Mouse (Mus musculus): Measurements from ENCODE around the gene Parp6. TPM values are rescaled to one million over a fixed set of nuclear protein-coding genes. Genes with fewer than 3 reads are reported as not detected.

Parp6 gene
- 13.3 and 14.9 TPM in 2 replicates for polyA plus RNA-seq (2015; fragmentation: Nextera tagmentation; extraction: Ambion mirVana)

DNA sequence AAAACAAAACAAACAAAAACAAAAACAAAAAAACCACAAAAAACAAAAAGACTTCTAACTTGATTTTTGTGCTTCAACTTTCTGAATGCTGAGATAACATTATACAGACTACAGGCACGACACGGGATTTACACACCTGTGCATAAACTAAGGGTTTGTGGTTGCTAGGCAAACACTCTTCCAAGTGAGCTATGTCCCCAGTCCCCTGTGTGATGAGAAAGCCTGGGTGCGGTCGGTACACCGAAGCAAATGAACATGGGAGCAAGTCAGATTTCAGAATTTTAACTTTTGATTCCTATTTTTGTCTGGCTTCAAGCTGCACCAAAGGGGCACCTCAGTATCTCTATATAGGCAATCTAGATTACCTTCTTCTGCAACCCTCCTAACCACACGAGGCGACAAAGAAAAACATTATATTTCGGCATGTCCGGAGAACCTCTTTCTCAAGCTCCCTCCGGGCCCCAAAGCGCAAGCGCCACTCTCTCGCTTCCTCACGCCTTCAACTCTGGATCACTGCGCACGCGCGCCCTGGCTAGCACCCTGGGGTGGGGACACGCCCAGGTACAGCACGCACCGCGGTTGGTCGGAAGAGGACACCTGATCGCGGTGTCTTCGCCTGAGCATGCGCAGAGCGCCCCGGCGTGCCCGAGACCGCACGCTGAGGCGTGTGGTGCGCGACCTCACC lies at the start of gene Parp6:
TSS of gene Parp6 (plus strand) at position 663 of the 685 bp plus-strand sequence.
- no peaks in the 10 kb centered on the region for H3K9me3 ChIP-seq (ENCODE audit: control insufficient read depth, low read length)

DNA sequence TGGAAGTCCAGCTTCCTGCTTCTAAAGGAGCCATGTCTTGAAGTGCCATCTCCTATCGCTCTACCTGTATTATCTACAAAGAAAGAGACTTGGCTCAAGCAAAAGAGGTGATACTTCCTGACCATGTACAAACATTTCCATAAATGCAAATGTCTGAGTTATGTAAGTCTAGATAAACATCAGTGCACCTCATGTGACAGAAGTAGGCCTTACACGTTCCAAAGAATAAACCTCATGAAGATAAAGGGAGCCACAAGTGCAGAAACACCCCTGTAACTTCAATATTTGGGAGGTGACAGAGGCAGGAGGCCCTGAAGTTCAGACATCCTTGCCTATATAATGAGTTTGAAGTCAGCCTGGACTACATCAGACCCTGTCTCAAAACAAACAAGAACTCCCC lies 45.2 kb upstream of the Parp6 start:
- no peak overlapping the region for H3K4me2 ChIP-seq (replicated peaks; ENCODE audit: low read depth)
- no peak overlapping the region for H3K4me3 ChIP-seq (ENCODE audit: low read depth, low read length)
- H3K36me3 ChIP-seq (ENCODE audit: control insufficient read depth, insufficient read depth, low read length): no peaks in the 10 kb centered on the region
- DNase-seq (ENCODE audit: low spot score) (no peak), ATAC-seq (ENCODE audit: low FRiP score, low TSS enrichment) (no peak)
- TF ChIP-seq CTCF (IDR thresholded peaks at IDR 0.05; ENCODE audit: low read depth) (no peak), EP300 (optimal IDR thresholded peaks at IDR 0.05) (no peak)
- H3K9me3 ChIP-seq (ENCODE audit: control insufficient read depth, low read length): no peaks in the 10 kb centered on the region
- no peaks in the 10 kb centered on the region for H3K27me3 ChIP-seq (ENCODE audit: control insufficient read depth, insufficient read depth, low read length)
- H3K4me1 ChIP-seq (replicated peaks; ENCODE audit: control insufficient read depth, insufficient read depth): no peaks in the 10 kb centered on the region
- no peak overlapping the region for H3K27ac ChIP-seq (replicated peaks)
- H3K9ac ChIP-seq (ENCODE audit: low read length): no peak overlapping the region
- WGBS: 70% methylated on average over 2 of the region's 2 CpGs

More for the DNA sequence above, at the start of gene Parp6:
- peak; percentile 99 for DNase-seq (ENCODE audit: low spot score)
- H3K4me2 ChIP-seq (replicated peaks; ENCODE audit: low read depth): peak within 1 kb of the TSS; percentile 75
- WGBS: under 1% methylated on average over 35 of the region's 36 CpGs
- peak within 1 kb of the TSS; percentile 86 for H3K9ac ChIP-seq (ENCODE audit: low read length)
- peak within 1 kb of the TSS; percentile 92 for H3K27ac ChIP-seq (replicated peaks)
- H3K36me3 ChIP-seq (ENCODE audit: control insufficient read depth, insufficient read depth, low read length): no peaks in the 10 kb centered on the region
- TF ChIP-seq EP300 (optimal IDR thresholded peaks at IDR 0.05) (no peak), CTCF (IDR thresholded peaks at IDR 0.05; ENCODE audit: low read depth) (peak; percentile 47)
- H3K27me3 ChIP-seq (ENCODE audit: control insufficient read depth, insufficient read depth, low read length): no peaks in the 10 kb centered on the region
- H3K4me3 ChIP-seq (ENCODE audit: low read depth, low read length): peak within 1 kb of the TSS; percentile 89
- no peaks in the 10 kb centered on the region for H3K4me1 ChIP-seq (replicated peaks; ENCODE audit: control insufficient read depth, insufficient read depth)
- ATAC-seq (ENCODE audit: low FRiP score, low TSS enrichment): peak; percentile 100

DNA sequence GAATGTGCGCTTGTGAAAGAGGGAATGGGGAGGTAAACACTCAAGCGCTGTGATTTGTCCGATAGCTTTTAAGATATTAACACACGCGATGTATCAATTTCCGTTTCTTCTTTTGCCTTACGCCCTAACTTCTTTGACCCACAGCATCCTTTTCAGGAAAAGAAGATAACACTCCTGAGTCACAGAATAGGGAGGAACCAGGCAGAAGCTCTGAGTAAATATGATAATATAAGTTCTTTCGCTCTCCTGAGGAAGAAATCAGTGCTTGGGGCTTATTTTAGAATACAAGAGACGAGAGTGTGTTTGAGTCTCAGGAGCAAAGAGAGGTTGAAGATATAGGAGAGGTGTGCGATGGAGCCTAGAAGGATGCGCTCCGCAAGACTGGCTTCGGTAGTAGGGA lies 39.7 kb upstream of the Parp6 start:
- Histone ChIP-seq H3K27ac (replicated peaks) (no peak overlapping the region), H3K36me3 (ENCODE audit: control insufficient read depth, insufficient read depth, low read length) (no peaks in the 10 kb centered on the region), H3K27me3 (ENCODE audit: control insufficient read depth, insufficient read depth, low read length) (no peaks in the 10 kb centered on the region), H3K4me1 (replicated peaks; ENCODE audit: control insufficient read depth, insufficient read depth) (0 out of 2 replicates have a peak, but pooled peaks cover 2% of the 10 kb centered on the region), H3K9me3 (ENCODE audit: control insufficient read depth, low read length) (no peaks in the 10 kb centered on the region), H3K9ac (ENCODE audit: low read length) (no peak overlapping the region), H3K4me3 (ENCODE audit: low read depth, low read length) (peak overlapping the region; percentile 44), H3K4me2 (replicated peaks; ENCODE audit: low read depth) (peak overlapping the region; percentile 69)
- TF ChIP-seq EP300 (optimal IDR thresholded peaks at IDR 0.05) (no peak), CTCF (IDR thresholded peaks at IDR 0.05; ENCODE audit: low read depth) (no peak)
- ATAC-seq (ENCODE audit: low FRiP score, low TSS enrichment) (no peak), DNase-seq (ENCODE audit: low spot score) (no peak)
- 10% methylated on average over 13 of the region's 13 CpGs for WGBS

DNA sequence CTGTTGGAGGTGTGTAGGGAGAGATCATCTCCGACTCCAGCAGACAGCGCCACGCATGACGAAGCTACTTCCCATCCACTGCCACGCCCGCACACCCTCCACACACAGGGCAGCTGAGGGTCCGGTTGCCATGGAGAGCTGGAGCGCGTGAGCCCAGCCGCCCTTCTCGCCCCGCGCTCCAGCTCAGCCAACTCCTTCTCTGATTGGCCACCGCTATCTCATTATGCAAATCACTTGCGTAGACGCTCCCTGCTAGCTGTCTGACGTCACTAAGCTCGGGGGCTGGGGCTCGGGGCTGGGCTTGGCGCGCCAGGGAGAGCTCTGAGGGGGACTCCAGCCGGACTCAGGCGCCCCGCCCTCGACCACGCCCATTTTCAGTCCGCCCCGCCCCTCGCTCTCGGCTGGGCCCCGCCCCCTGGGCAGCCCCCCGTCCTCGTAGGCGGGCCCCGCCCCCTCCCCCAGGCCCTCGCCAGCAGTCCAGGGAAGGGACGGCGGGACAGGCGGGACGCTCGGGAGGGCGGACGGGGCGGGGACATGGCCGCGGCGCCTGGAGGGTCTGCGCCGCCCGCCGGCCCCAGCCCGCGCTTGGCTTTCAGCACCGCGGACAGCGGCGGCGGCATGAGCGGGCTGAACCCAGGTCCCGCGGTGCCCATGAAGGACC lies 39.1 kb upstream of the Parp6 start, which contains the start of gene Celf6:
TSS of gene Celf6 (plus strand) at position 74 of the 661 bp plus-strand sequence.
- Histone ChIP-seq H3K27me3 (ENCODE audit: control insufficient read depth, insufficient read depth, low read length) (no peaks in the 10 kb centered on the region), H3K36me3 (ENCODE audit: control insufficient read depth, insufficient read depth, low read length) (no peaks in the 10 kb centered on the region), H3K27ac (replicated peaks) (no peak within 1 kb of the TSS), H3K4me3 (ENCODE audit: low read depth, low read length) (peak within 1 kb of the TSS; percentile 44), H3K4me1 (replicated peaks; ENCODE audit: control insufficient read depth, insufficient read depth) (0 out of 2 replicates have a peak, but pooled peaks cover 2% of the 10 kb centered on the region), H3K9ac (ENCODE audit: low read length) (no peak within 1 kb of the TSS), H3K9me3 (ENCODE audit: control insufficient read depth, low read length) (no peaks in the 10 kb centered on the region), H3K4me2 (replicated peaks; ENCODE audit: low read depth) (peak within 1 kb of the TSS; percentile 69)
- TF ChIP-seq CTCF (IDR thresholded peaks at IDR 0.05; ENCODE audit: low read depth): no peak
- TF ChIP-seq EP300 (optimal IDR thresholded peaks at IDR 0.05): no peak
- DNase-seq (ENCODE audit: low spot score): peak; percentile 93
- peak; percentile 96 for ATAC-seq (ENCODE audit: low FRiP score, low TSS enrichment)
- WGBS: under 1% methylated on average over 42 of the region's 61 CpGs

DNA sequence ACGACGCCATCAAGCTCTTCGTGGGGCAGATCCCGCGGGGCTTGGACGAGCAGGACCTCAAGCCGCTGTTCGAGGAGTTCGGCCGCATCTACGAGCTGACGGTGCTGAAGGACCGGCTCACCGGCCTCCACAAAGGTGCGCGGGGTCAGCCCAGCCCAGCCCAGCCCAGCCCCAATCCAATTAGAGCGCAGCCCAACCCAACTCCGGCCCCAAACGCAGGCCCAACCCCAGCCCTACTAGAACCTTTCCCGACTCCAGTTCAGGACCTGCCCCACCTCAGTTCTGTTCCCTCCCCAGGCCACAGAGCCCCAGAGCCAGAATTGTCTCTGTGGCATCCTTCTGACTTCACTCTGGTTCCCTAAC lies 38.6 kb upstream of the Parp6 start:
- Histone ChIP-seq H3K9me3 (ENCODE audit: control insufficient read depth, low read length) (no peaks in the 10 kb centered on the region), H3K4me3 (ENCODE audit: low read depth, low read length) (peak overlapping the region; percentile 44), H3K36me3 (ENCODE audit: control insufficient read depth, insufficient read depth, low read length) (no peaks in the 10 kb centered on the region), H3K4me2 (replicated peaks; ENCODE audit: low read depth) (peak overlapping the region; percentile 69), H3K4me1 (replicated peaks; ENCODE audit: control insufficient read depth, insufficient read depth) (0 out of 2 replicates have a peak, but pooled peaks cover 2% of the 10 kb centered on the region), H3K27ac (replicated peaks) (no peak overlapping the region), H3K9ac (ENCODE audit: low read length) (no peak overlapping the region), H3K27me3 (ENCODE audit: control insufficient read depth, insufficient read depth, low read length) (no peaks in the 10 kb centered on the region)
- WGBS: 1% methylated on average over 18 of the region's 20 CpGs
- no peak for DNase-seq (ENCODE audit: low spot score)
- TF ChIP-seq CTCF (IDR thresholded peaks at IDR 0.05; ENCODE audit: low read depth) (no peak), EP300 (optimal IDR thresholded peaks at IDR 0.05) (no peak)
- ATAC-seq (ENCODE audit: low FRiP score, low TSS enrichment): no peak; the same call in 1 of the 2 replicates
